Mouse (Mus musculus) stomach, embryonic 14.5 days (tissue): ENCODE data around the gene Nup93. TPM values are rescaled to one million over a fixed set of nuclear protein-coding genes. Genes with fewer than 3 reads are reported as not detected.

ENCODE experiments used
- ATAC-seq: fragments of 200-750 bp; cut with Nextera tagmentation; 2 replicates; pipeline ENCODE4 v1.8.0; 2017; ENCODE audit warnings: low read depth, moderate TSS enrichment; ENCODE audit not compliant: insufficient number of reproducible peaks, insufficient read depth, low FRiP score
- H3K27ac ChIP-seq: fragments of 300-500 bp; sonication (generic); 2 replicates; pipeline ENCODE4 v1.5.1; 2014; ENCODE audit warnings: mild to moderate bottlenecking, low read length, moderate library complexity, mixed read lengths
- H3K27me3 ChIP-seq: fragments of 300-500 bp; sonication (generic); 2 replicates; pipeline ENCODE4 v1.6.1; 2014; ENCODE audit warnings: low read length, control low read depth, mixed read lengths; ENCODE audit not compliant: control insufficient read depth, insufficient read depth
- H3K36me3 ChIP-seq: fragments of 300-500 bp; sonication (generic); 2 replicates; pipeline ENCODE4 v1.6.1; 2014; ENCODE audit warnings: mild to moderate bottlenecking, control low read depth, low read length, moderate library complexity, mixed read lengths; ENCODE audit not compliant: control insufficient read depth, insufficient read depth
- H3K4me1 ChIP-seq: fragments of 300-500 bp; sonication (generic); 2 replicates; pipeline ENCODE4 v1.6.1; 2014; ENCODE audit warnings: low read length, control low read depth, mixed read lengths; ENCODE audit not compliant: control insufficient read depth, insufficient read depth
- H3K4me2 ChIP-seq: fragments of 300-500 bp; sonication (generic); replicated peaks from 2 replicates; pipeline ENCODE4 v1.6.1; 2014; ENCODE audit warnings: low read depth, low read length, control low read depth
- H3K4me3 ChIP-seq: fragments of 300-500 bp; sonication (generic); 2 replicates; pipeline ENCODE4 v1.5.1; 2014; ENCODE audit warnings: low read depth, low read length, control low read depth
- H3K9ac ChIP-seq: fragments of 300-500 bp; sonication (generic); replicated peaks from 2 replicates; pipeline ENCODE4 v1.6.1; 2014; ENCODE audit warnings: low read depth, mild to moderate bottlenecking, control low read depth, low read length, moderate library complexity, mixed read lengths
- H3K9me3 ChIP-seq: fragments of 300-500 bp; sonication (generic); 2 replicates; pipeline ENCODE4 v1.6.1; 2016; ENCODE audit warnings: low read depth, low read length, control low read depth; ENCODE audit not compliant: control insufficient read depth
- WGBS: fragments of 180-500 bp; shearing (Covaris S2); extraction: QIAGEN DNeasy Blood & Tissue Kit; methylation state at CpG from one replicate; pipeline ENCODE4 v1.1.7; 2014; 5-methylcytosine and 5-hydroxymethylcytosine counted together
- polyA plus RNA-seq: library from polyadenylated mRNA; unstranded; fragments of >200 nt; fragmentation: Nextera tagmentation; extraction: Ambion mirVana; gene quantifications from 2 replicates; pipeline ENCODE4 v1.2.1, GENCODE M21; 2014

Gene Nup93
- polyA plus RNA-seq, 1 experiment from 2014 or later: 74.6 TPM

GRCm38 (mm10) chr8:94343778-94344320 is 129.5 kb downstream of the Nup93 start:
- Histone ChIP-seq H3K4me3 (no peak overlapping the region), H3K27me3 (no peaks in the 10 kb centered on the region), H3K36me3 (no peaks in the 10 kb centered on the region), H3K9ac (no peak overlapping the region), H3K27ac (no peak overlapping the region), H3K4me1 (no peaks in the 10 kb centered on the region), H3K9me3 (no peaks in the 10 kb centered on the region), H3K4me2 (no peak overlapping the region)
- no peak for ATAC-seq
- 91% methylated on average over 11 of the region's 11 CpGs for WGBS

- Histone ChIP-seq H3K4me3 (no peak overlapping the region), H3K4me1 (no peaks in the 10 kb centered on the region), H3K4me2 (no peak overlapping the region), H3K27me3 (no peaks in the 10 kb centered on the region), H3K36me3 (no peaks in the 10 kb centered on the region), H3K9me3 (no peaks in the 10 kb centered on the region), H3K9ac (no peak overlapping the region), H3K27ac (no peak overlapping the region)
- no peak for ATAC-seq
- WGBS: 83% methylated on average over 4 of the region's 4 CpGs
Observed at GRCm38 (mm10) chr8:94345657-94346056, 131.3 kb downstream of the Nup93 start.

DNA sequence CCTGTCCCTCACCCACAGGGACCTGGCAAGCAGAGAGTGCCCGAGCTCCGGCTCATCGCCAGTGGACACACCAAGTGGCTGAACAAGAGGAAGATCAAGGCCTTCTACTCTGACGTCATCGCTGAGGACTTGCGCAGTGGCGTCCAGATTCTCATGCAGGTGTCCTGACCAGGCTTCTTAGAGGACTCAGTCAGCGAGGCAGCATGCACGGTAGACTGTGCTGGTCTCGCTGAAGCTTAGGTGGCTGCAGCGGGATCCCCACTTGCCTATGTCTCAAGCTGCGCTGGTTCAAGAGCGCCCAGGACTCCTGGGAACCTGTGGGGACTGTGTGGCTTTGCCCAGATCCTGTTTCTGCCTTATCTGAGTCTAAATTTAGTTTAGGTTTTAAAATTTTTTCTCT is 131.9 kb downstream of the Nup93 start:
- 92% methylated on average over 13 of the region's 13 CpGs for WGBS
- H3K4me3 ChIP-seq: no peak overlapping the region
- H3K4me1 ChIP-seq: no peaks in the 10 kb centered on the region
- H3K9me3 ChIP-seq: no peaks in the 10 kb centered on the region
- no peak for ATAC-seq
- H3K36me3 ChIP-seq: no peaks in the 10 kb centered on the region
- no peak overlapping the region for H3K9ac ChIP-seq
- no peaks in the 10 kb centered on the region for H3K27me3 ChIP-seq
- no peak overlapping the region for H3K27ac ChIP-seq
- no peak overlapping the region for H3K4me2 ChIP-seq

- Histone ChIP-seq H3K27ac (no peak overlapping the region), H3K4me3 (no peak overlapping the region), H3K4me1 (no peaks in the 10 kb centered on the region), H3K36me3 (no peaks in the 10 kb centered on the region), H3K4me2 (no peak overlapping the region), H3K9ac (no peak overlapping the region), H3K9me3 (no peaks in the 10 kb centered on the region), H3K27me3 (no peaks in the 10 kb centered on the region)
- no peak for ATAC-seq
- 46% methylated on average over 9 of the region's 9 CpGs for WGBS
Observed at GRCm38 (mm10) chr8:94348425-94348824, 134.1 kb downstream of the Nup93 start.

- no peak overlapping the region for H3K4me2 ChIP-seq
- no peaks in the 10 kb centered on the region for H3K4me1 ChIP-seq
- no peaks in the 10 kb centered on the region for H3K27me3 ChIP-seq
- H3K9me3 ChIP-seq: no peaks in the 10 kb centered on the region
- H3K36me3 ChIP-seq: no peaks in the 10 kb centered on the region
- H3K4me3 ChIP-seq: no peak overlapping the region
- 66% methylated on average over 7 of the region's 7 CpGs for WGBS
- peak; percentile 81 for ATAC-seq
- peak overlapping the region; percentile 67 for H3K27ac ChIP-seq
- no peak overlapping the region for H3K9ac ChIP-seq
Observed at GRCm38 (mm10) chr8:94354069-94354531, 139.7 kb downstream of the Nup93 start.

DNA sequence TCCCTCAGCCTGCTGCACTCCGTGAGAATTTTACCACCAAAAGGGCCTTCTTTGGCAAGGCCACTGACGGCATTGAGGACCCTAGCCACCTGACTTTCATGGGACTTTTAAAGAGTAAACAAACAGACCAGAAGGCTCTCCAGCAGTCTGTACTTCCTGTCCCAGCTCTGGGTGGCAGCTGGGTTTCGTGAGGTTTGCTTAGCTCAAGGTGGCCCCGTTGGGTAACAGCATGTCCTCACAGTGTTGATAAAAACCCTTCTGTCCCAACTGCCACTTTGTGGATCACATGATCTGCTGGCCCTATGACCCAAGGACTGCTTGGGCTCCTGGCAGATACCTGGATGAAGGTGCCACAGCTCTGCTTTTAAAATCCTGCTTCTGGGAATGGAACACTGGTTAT is 140.2 kb downstream of the Nup93 start:
- no peak overlapping the region for H3K9ac ChIP-seq
- peak overlapping the region; percentile 67 for H3K27ac ChIP-seq
- H3K27me3 ChIP-seq: no peaks in the 10 kb centered on the region
- WGBS: 51% methylated on average over 4 of the region's 4 CpGs
- no peak overlapping the region for H3K4me3 ChIP-seq
- H3K36me3 ChIP-seq: no peaks in the 10 kb centered on the region
- no peaks in the 10 kb centered on the region for H3K9me3 ChIP-seq
- H3K4me2 ChIP-seq: no peak overlapping the region
- ATAC-seq: peak; percentile 35; the same call in 1 of the 2 replicates
- H3K4me1 ChIP-seq: no peaks in the 10 kb centered on the region

DNA sequence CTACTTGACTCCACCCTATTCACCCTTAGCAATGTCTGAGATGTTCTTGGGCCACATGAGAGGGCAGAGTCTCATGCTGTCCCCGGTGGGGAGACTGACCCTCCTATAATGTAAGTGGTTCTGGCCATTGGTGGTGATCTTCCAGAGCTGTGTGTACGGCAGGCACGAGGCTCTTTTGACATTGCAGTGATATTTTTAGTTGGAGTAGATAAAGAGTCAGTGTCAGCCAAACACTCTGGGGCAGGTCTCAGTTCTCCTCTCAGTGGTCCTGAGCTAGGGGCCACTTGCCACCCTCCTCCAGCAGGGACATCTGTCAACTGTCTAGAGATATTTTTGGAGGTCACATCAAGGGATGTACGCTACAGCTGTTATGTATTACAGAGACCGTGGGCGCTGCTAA is 142.9 kb downstream of the Nup93 start:
- H3K36me3 ChIP-seq: no peaks in the 10 kb centered on the region
- WGBS: 76% methylated on average over 6 of the region's 6 CpGs

DNA sequence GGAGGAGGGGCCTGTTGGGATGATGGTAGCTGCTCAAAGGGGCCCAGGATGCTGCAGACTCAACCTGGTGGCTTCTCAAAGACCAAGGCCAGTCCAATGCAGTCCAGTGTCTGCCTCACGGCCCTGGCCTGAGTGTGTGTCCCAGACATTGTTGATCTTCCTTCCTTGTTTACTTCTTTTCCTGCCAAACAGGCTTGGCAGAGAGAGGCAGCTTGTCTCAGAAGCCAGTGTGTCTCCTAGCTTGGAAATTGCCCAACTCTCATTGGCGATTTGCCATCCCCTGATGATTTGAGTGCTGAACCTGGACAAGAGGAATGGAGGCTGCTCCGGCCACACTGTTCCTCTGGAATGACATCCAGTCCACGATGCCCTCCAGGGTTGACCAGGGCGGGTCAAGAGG is 144.2 kb downstream of the Nup93 start:
- Histone ChIP-seq H3K4me1 (no peaks in the 10 kb centered on the region), H3K4me2 (no peak overlapping the region), H3K27ac (no peak overlapping the region), H3K9ac (no peak overlapping the region), H3K27me3 (no peaks in the 10 kb centered on the region), H3K36me3 (no peaks in the 10 kb centered on the region), H3K4me3 (no peak overlapping the region), H3K9me3 (no peaks in the 10 kb centered on the region)
- WGBS: 55% methylated on average over 5 of the region's 5 CpGs
- ATAC-seq: no peak

More for the DNA sequence above, 142.9 kb downstream of the Nup93 start:
- Histone ChIP-seq H3K9ac (no peak overlapping the region), H3K27me3 (no peaks in the 10 kb centered on the region), H3K4me2 (no peak overlapping the region), H3K4me1 (no peaks in the 10 kb centered on the region), H3K9me3 (no peaks in the 10 kb centered on the region), H3K4me3 (no peak overlapping the region), H3K27ac (no peak overlapping the region)
- ATAC-seq: no peak

- no peak for ATAC-seq
- Histone ChIP-seq H3K9me3 (no peaks in the 10 kb centered on the region), H3K4me2 (no peak overlapping the region), H3K4me1 (no peaks in the 10 kb centered on the region), H3K36me3 (no peaks in the 10 kb centered on the region), H3K27ac (no peak overlapping the region), H3K4me3 (no peak overlapping the region), H3K27me3 (no peaks in the 10 kb centered on the region), H3K9ac (no peak overlapping the region)
- 86% methylated on average over 6 of the region's 6 CpGs for WGBS
Observed at GRCm38 (mm10) chr8:94361774-94362431, 147.5 kb downstream of the Nup93 start.
